Mouse (Mus musculus) hindbrain, embryonic 15.5 days (tissue): ENCODE measurements at regions not wholly inside any gene's neighbourhood (a gene's known extent, or its start where the extent isn't known, plus 50 kb on each side); places are given as distances from the start of the nearest gene placed in this dataset.

Experiments used
- ATAC-seq: fragments of 200-750 bp; cut with Nextera tagmentation; 2 replicates; pipeline ENCODE4 v1.8.0; 2017; ENCODE audit warnings: low read depth, moderate number of reproducible peaks, moderate TSS enrichment; ENCODE audit not compliant: low FRiP score
- H3K27ac ChIP-seq: fragments of 300-500 bp; sonication (generic); replicated peaks from 2 replicates; pipeline ENCODE4 v1.5.1; 2015; ENCODE audit warnings: mild to moderate bottlenecking, inconsistent platforms
- H3K27me3 ChIP-seq: fragments of 300-500 bp; sonication (generic); 2 replicates; pipeline ENCODE4 v1.6.1; 2015; ENCODE audit warnings: control low read depth, inconsistent platforms
- H3K36me3 ChIP-seq: fragments of 300-500 bp; sonication (generic); 2 replicates; pipeline ENCODE4 v1.6.1; 2015; ENCODE audit warnings: control low read depth, inconsistent platforms
- H3K4me1 ChIP-seq: fragments of 300-500 bp; sonication (generic); replicated peaks from 2 replicates; pipeline ENCODE4 v1.6.1; 2015; ENCODE audit warnings: control low read depth, inconsistent platforms
- H3K4me2 ChIP-seq: fragments of 300-500 bp; sonication (generic); 2 replicates; pipeline ENCODE4 v1.6.1; 2015; ENCODE audit warnings: moderate library complexity, mild to moderate bottlenecking, inconsistent platforms
- H3K4me3 ChIP-seq: fragments of 300-500 bp; sonication (generic); 2 replicates; pipeline ENCODE4 v1.5.1; 2015; ENCODE audit warnings: mild to moderate bottlenecking, inconsistent platforms
- H3K9ac ChIP-seq: fragments of 300-500 bp; sonication (generic); 2 replicates; pipeline ENCODE4 v1.6.1; 2015; ENCODE audit warnings: inconsistent platforms
- H3K9me3 ChIP-seq: fragments of 300-500 bp; sonication (generic); 2 replicates; pipeline ENCODE4 v1.6.1; 2016; ENCODE audit warnings: control low read depth, inconsistent platforms
- WGBS: fragments of 180-500 bp; shearing (Covaris S2); methylation state at CpG from one replicate; pipeline ENCODE4 v1.1.7; 2015; 5-methylcytosine and 5-hydroxymethylcytosine counted together

- H3K4me3 ChIP-seq, result no peak overlapping the region
- H3K9me3 ChIP-seq, result no peaks in the 10 kb centered on the region
- H3K27ac ChIP-seq, result no peak overlapping the region
- no peaks in the 10 kb centered on the region for H3K36me3 ChIP-seq
- no peak for ATAC-seq
- H3K27me3 ChIP-seq, result no peaks in the 10 kb centered on the region
- no peak overlapping the region for H3K9ac ChIP-seq
- H3K4me2 ChIP-seq, result no peak overlapping the region
- H3K4me1 ChIP-seq, result no peaks in the 10 kb centered on the region
- WGBS, result 93% methylated on average over 2 of the region's 2 CpGs
Observed at GRCm38 (mm10) chr4:51519281-51519680, 302.8 kb downstream of the Cylc2 start.

- ATAC-seq, result no peak
- Histone ChIP-seq H3K4me3 (no peak overlapping the region), H3K9ac (no peak overlapping the region), H3K36me3 (no peaks in the 10 kb centered on the region), H3K4me1 (no peaks in the 10 kb centered on the region), H3K4me2 (no peak overlapping the region), H3K27me3 (no peaks in the 10 kb centered on the region), H3K9me3 (no peaks in the 10 kb centered on the region), H3K27ac (no peak overlapping the region)
Observed at GRCm38 (mm10) chr4:51519750-51520149, 303.3 kb downstream of the Cylc2 start.

GRCm38 (mm10) chr4:51545419-51545818, 328.9 kb downstream of the Cylc2 start:
- 72% methylated on average over 6 of the region's 6 CpGs for WGBS
- Histone ChIP-seq H3K4me3 (no peak overlapping the region), H3K36me3 (no peaks in the 10 kb centered on the region), H3K9me3 (no peaks in the 10 kb centered on the region), H3K27ac (no peak overlapping the region), H3K9ac (no peak overlapping the region), H3K4me2 (no peak overlapping the region), H3K27me3 (no peaks in the 10 kb centered on the region), H3K4me1 (no peaks in the 10 kb centered on the region)
- ATAC-seq, result no peak

- 95% methylated on average over 1 of the region's 1 CpGs for WGBS
- ATAC-seq, result no peak
- H3K27me3 ChIP-seq, result no peaks in the 10 kb centered on the region
- no peak overlapping the region for H3K4me3 ChIP-seq
- H3K4me1 ChIP-seq, result no peaks in the 10 kb centered on the region
- no peaks in the 10 kb centered on the region for H3K9me3 ChIP-seq
- H3K9ac ChIP-seq, result no peak overlapping the region
- H3K36me3 ChIP-seq, result no peaks in the 10 kb centered on the region
- H3K4me2 ChIP-seq, result no peak overlapping the region
- H3K27ac ChIP-seq, result no peak overlapping the region
Observed at GRCm38 (mm10) chr4:51559693-51560092, 343.2 kb downstream of the Cylc2 start.

- Histone ChIP-seq H3K27me3 (no peaks in the 10 kb centered on the region), H3K4me1 (no peaks in the 10 kb centered on the region), H3K4me2 (no peak overlapping the region), H3K9ac (no peak overlapping the region), H3K27ac (no peak overlapping the region), H3K36me3 (no peaks in the 10 kb centered on the region), H3K9me3 (no peaks in the 10 kb centered on the region), H3K4me3 (no peak overlapping the region)
- ATAC-seq, result no peak
Observed at GRCm38 (mm10) chr4:51560100-51560499, 343.6 kb downstream of the Cylc2 start.

- Histone ChIP-seq H3K9ac (no peak overlapping the region), H3K36me3 (no peaks in the 10 kb centered on the region), H3K4me1 (no peaks in the 10 kb centered on the region), H3K27ac (no peak overlapping the region), H3K9me3 (no peaks in the 10 kb centered on the region), H3K27me3 (no peaks in the 10 kb centered on the region), H3K4me3 (no peak overlapping the region), H3K4me2 (no peak overlapping the region)
- WGBS, result 71% methylated on average over 5 of the region's 5 CpGs
- no peak for ATAC-seq
Observed at GRCm38 (mm10) chr4:51562379-51562778, 345.9 kb downstream of the Cylc2 start.

GRCm38 (mm10) chr4:51576456-51576855, 360.0 kb downstream of the Cylc2 start:
- Histone ChIP-seq H3K36me3 (no peaks in the 10 kb centered on the region), H3K9me3 (no peaks in the 10 kb centered on the region), H3K9ac (no peak overlapping the region), H3K4me3 (no peak overlapping the region), H3K4me2 (no peak overlapping the region), H3K27ac (no peak overlapping the region), H3K4me1 (no peaks in the 10 kb centered on the region), H3K27me3 (no peaks in the 10 kb centered on the region)
- 73% methylated on average over 2 of the region's 2 CpGs for WGBS
- ATAC-seq, result no peak

- no peak overlapping the region for H3K4me2 ChIP-seq
- H3K36me3 ChIP-seq, result no peaks in the 10 kb centered on the region
- WGBS, result 74% methylated on average over 4 of the region's 4 CpGs
- ATAC-seq, result no peak
- H3K9me3 ChIP-seq, result no peaks in the 10 kb centered on the region
- no peak overlapping the region for H3K4me3 ChIP-seq
- no peak overlapping the region for H3K27ac ChIP-seq
- H3K4me1 ChIP-seq, result no peaks in the 10 kb centered on the region
- H3K27me3 ChIP-seq, result no peaks in the 10 kb centered on the region
- H3K9ac ChIP-seq, result no peak overlapping the region
Observed at GRCm38 (mm10) chr4:51594044-51594443, 377.6 kb downstream of the Cylc2 start.

GRCm38 (mm10) chr4:51597850-51598249, 381.4 kb downstream of the Cylc2 start:
- no peak for ATAC-seq
- WGBS, result 86% methylated on average over 3 of the region's 3 CpGs

GRCm38 (mm10) chr4:51599984-51600747, 383.7 kb downstream of the Cylc2 start:
- H3K27me3 ChIP-seq, result no peaks in the 10 kb centered on the region
- H3K9ac ChIP-seq, result no peak overlapping the region
- no peak overlapping the region for H3K27ac ChIP-seq
- H3K4me2 ChIP-seq, result no peak overlapping the region
- ATAC-seq, result no peak
- WGBS, result 81% methylated on average over 6 of the region's 6 CpGs
- no peaks in the 10 kb centered on the region for H3K4me1 ChIP-seq
- H3K9me3 ChIP-seq, result no peaks in the 10 kb centered on the region
- H3K36me3 ChIP-seq, result no peaks in the 10 kb centered on the region
- no peak overlapping the region for H3K4me3 ChIP-seq

More at GRCm38 (mm10) chr4:51597850-51598249, 381.4 kb downstream of the Cylc2 start:
- Histone ChIP-seq H3K27me3 (no peaks in the 10 kb centered on the region), H3K4me1 (no peaks in the 10 kb centered on the region), H3K4me2 (no peak overlapping the region), H3K36me3 (no peaks in the 10 kb centered on the region), H3K27ac (no peak overlapping the region), H3K4me3 (no peak overlapping the region), H3K9me3 (no peaks in the 10 kb centered on the region), H3K9ac (no peak overlapping the region)

GRCm38 (mm10) chr4:51627289-51627688, 410.8 kb downstream of the Cylc2 start:
- Histone ChIP-seq H3K36me3 (no peaks in the 10 kb centered on the region), H3K9me3 (no peaks in the 10 kb centered on the region), H3K4me3 (no peak overlapping the region), H3K27me3 (no peaks in the 10 kb centered on the region), H3K27ac (no peak overlapping the region), H3K4me2 (no peak overlapping the region), H3K4me1 (no peaks in the 10 kb centered on the region), H3K9ac (no peak overlapping the region)
- 0 out of 2 replicates have a peak, but pooled peaks have one; percentile 59 for ATAC-seq
- WGBS, result 44% methylated on average over 3 of the region's 3 CpGs

GRCm38 (mm10) chr4:51633471-51633870, 417.0 kb downstream of the Cylc2 start:
- ATAC-seq, result no peak
- H3K9ac ChIP-seq, result no peak overlapping the region
- H3K36me3 ChIP-seq, result no peaks in the 10 kb centered on the region
- H3K9me3 ChIP-seq, result no peaks in the 10 kb centered on the region
- no peak overlapping the region for H3K27ac ChIP-seq
- 84% methylated on average over 1 of the region's 1 CpGs for WGBS
- H3K27me3 ChIP-seq, result no peaks in the 10 kb centered on the region
- H3K4me1 ChIP-seq, result no peaks in the 10 kb centered on the region
- no peak overlapping the region for H3K4me2 ChIP-seq
- H3K4me3 ChIP-seq, result no peak overlapping the region

GRCm38 (mm10) chr4:51657325-51657724, 440.8 kb downstream of the Cylc2 start:
- H3K9me3 ChIP-seq, result no peaks in the 10 kb centered on the region
- H3K9ac ChIP-seq, result no peak overlapping the region
- H3K4me1 ChIP-seq, result no peaks in the 10 kb centered on the region
- WGBS, result 90% methylated on average over 2 of the region's 2 CpGs
- no peaks in the 10 kb centered on the region for H3K27me3 ChIP-seq
- no peak for ATAC-seq
- H3K4me3 ChIP-seq, result no peak overlapping the region
- no peak overlapping the region for H3K27ac ChIP-seq
- H3K4me2 ChIP-seq, result no peak overlapping the region
- H3K36me3 ChIP-seq, result no peaks in the 10 kb centered on the region
